Mouse (Mus musculus) midbrain, embryonic 11.5 days (tissue): Measurements from ENCODE around the gene Ptpn7. TPM values are rescaled to one million over a fixed set of nuclear protein-coding genes. Genes with fewer than 3 reads are reported as not detected.

Experiments used
- ATAC-seq: fragments of 200-750 bp; cut with Nextera tagmentation; 2 replicates; pipeline ENCODE4 v1.8.0; 2017; ENCODE audit warnings: moderate TSS enrichment, moderate library complexity; ENCODE audit not compliant: low FRiP score
- DNase-seq: peaks from one replicate; pipeline ENCODE4 v3.0.0; 2015; ENCODE audit warnings: low spot score; ENCODE audit errors: missing footprints
- H3K27ac ChIP-seq: fragments of 300-500 bp; sonication (generic); 2 replicates; pipeline ENCODE4 v1.5.1; 2014; ENCODE audit warnings: low read depth, low read length
- H3K27me3 ChIP-seq: fragments of 300-500 bp; sonication (generic); 2 replicates; pipeline ENCODE4 v1.6.1; 2014; ENCODE audit warnings: mild to moderate bottlenecking, low read length, moderate library complexity, mixed read lengths; ENCODE audit not compliant: control insufficient read depth, insufficient read depth
- H3K36me3 ChIP-seq: fragments of 300-500 bp; sonication (generic); 2 replicates; pipeline ENCODE4 v1.6.1; 2014; ENCODE audit warnings: mild to moderate bottlenecking, low read length, moderate library complexity, mixed read lengths; ENCODE audit not compliant: control insufficient read depth, insufficient read depth
- H3K4me1 ChIP-seq: fragments of 300-500 bp; sonication (generic); 2 replicates; pipeline ENCODE4 v1.6.1; 2014; ENCODE audit warnings: low read length; ENCODE audit not compliant: control insufficient read depth, insufficient read depth
- H3K4me2 ChIP-seq: fragments of 300-500 bp; sonication (generic); 2 replicates; pipeline ENCODE4 v1.6.1; 2014; ENCODE audit warnings: mild to moderate bottlenecking, moderate library complexity
- H3K4me3 ChIP-seq: fragments of 300-500 bp; sonication (generic); 2 replicates; pipeline ENCODE4 v1.5.1; 2014; ENCODE audit warnings: low read depth, low read length
- H3K9ac ChIP-seq: fragments of 300-500 bp; sonication (generic); 2 replicates; pipeline ENCODE4 v1.6.1; 2014; ENCODE audit warnings: low read length
- H3K9me3 ChIP-seq: fragments of 300-500 bp; sonication (generic); 2 replicates; pipeline ENCODE4 v1.6.1; 2016; ENCODE audit warnings: low read length; ENCODE audit not compliant: control insufficient read depth
- WGBS: fragments of 180-500 bp; shearing (Covaris S2); extraction: QIAGEN DNeasy Blood & Tissue Kit; methylation state at CpG from one replicate; pipeline ENCODE4 v1.1.7; 2014; 5-methylcytosine and 5-hydroxymethylcytosine counted together
- polyA plus RNA-seq: library from polyadenylated mRNA; unstranded; fragments of >200 nt; fragmentation: Nextera tagmentation; extraction: Ambion mirVana; gene quantifications from 2 replicates; pipeline ENCODE4 v1.2.1, GENCODE M21; 2014

Ptpn7 gene
- polyA plus RNA-seq, 1 experiment from 2014 or later, result 1.6 TPM

- H3K27me3 ChIP-seq, result no peaks in the 10 kb centered on the region; the same call in 1 of the 2 replicates
- H3K4me3 ChIP-seq, result no peak overlapping the region
- H3K9me3 ChIP-seq, result no peaks in the 10 kb centered on the region
- H3K36me3 ChIP-seq, result no peaks in the 10 kb centered on the region
- H3K9ac ChIP-seq, result no peak overlapping the region
- DNase-seq (peak; percentile 91), ATAC-seq (peak; percentile 17; the same call in 1 of the 2 replicates)
- H3K4me2 ChIP-seq, result no peak overlapping the region
- no peak overlapping the region for H3K27ac ChIP-seq
- H3K4me1 ChIP-seq, result no peaks in the 10 kb centered on the region
- WGBS, result 15% methylated on average over 8 of the region's 8 CpGs
Measured at GRCm38 (mm10) chr1:135112661-135113060, 19.8 kb upstream of the Ptpn7 start.

GRCm38 (mm10) chr1:135124573-135125363 is 7.7 kb upstream of the Ptpn7 start:
- Histone ChIP-seq H3K27ac (no peak overlapping the region), H3K36me3 (no peaks in the 10 kb centered on the region), H3K4me3 (no peak overlapping the region), H3K9me3 (no peaks in the 10 kb centered on the region), H3K27me3 (no peaks in the 10 kb centered on the region; the same call in 1 of the 2 replicates), H3K4me1 (no peaks in the 10 kb centered on the region), H3K4me2 (no peak overlapping the region), H3K9ac (no peak overlapping the region)
- DNase-seq (no peak), ATAC-seq (no peak)
- 90% methylated on average over 8 of the region's 8 CpGs for WGBS

GRCm38 (mm10) chr1:135125990-135126389 is 6.5 kb upstream of the Ptpn7 start:
- DNase-seq (no peak), ATAC-seq (no peak)
- H3K9ac ChIP-seq, result no peak overlapping the region
- H3K9me3 ChIP-seq, result no peaks in the 10 kb centered on the region
- H3K4me2 ChIP-seq, result no peak overlapping the region
- 78% methylated on average over 8 of the region's 8 CpGs for WGBS
- H3K36me3 ChIP-seq, result no peaks in the 10 kb centered on the region
- no peak overlapping the region for H3K4me3 ChIP-seq
- no peaks in the 10 kb centered on the region; the same call in 1 of the 2 replicates for H3K27me3 ChIP-seq
- H3K4me1 ChIP-seq, result no peaks in the 10 kb centered on the region
- no peak overlapping the region for H3K27ac ChIP-seq

GRCm38 (mm10) chr1:135126443-135127027 is 6.0 kb upstream of the Ptpn7 start:
- H3K4me3 ChIP-seq, result no peak overlapping the region
- no peak overlapping the region for H3K27ac ChIP-seq
- no peaks in the 10 kb centered on the region for H3K36me3 ChIP-seq
- H3K9me3 ChIP-seq, result no peaks in the 10 kb centered on the region
- DNase-seq (no peak), ATAC-seq (no peak)
- H3K4me1 ChIP-seq, result no peaks in the 10 kb centered on the region
- H3K27me3 ChIP-seq, result no peaks in the 10 kb centered on the region; the same call in 1 of the 2 replicates
- H3K9ac ChIP-seq, result no peak overlapping the region
- 68% methylated on average over 4 of the region's 4 CpGs for WGBS
- H3K4me2 ChIP-seq, result no peak overlapping the region

- WGBS, result 48% methylated on average over 5 of the region's 6 CpGs
- H3K4me2 ChIP-seq, result no peak overlapping the region
- DNase-seq (no peak), ATAC-seq (no peak)
- H3K4me3 ChIP-seq, result no peak overlapping the region
- no peaks in the 10 kb centered on the region for H3K36me3 ChIP-seq
- no peak overlapping the region for H3K27ac ChIP-seq
- no peaks in the 10 kb centered on the region for H3K4me1 ChIP-seq
- H3K27me3 ChIP-seq, result no peaks in the 10 kb centered on the region; the same call in 1 of the 2 replicates
- H3K9ac ChIP-seq, result no peak overlapping the region
- no peaks in the 10 kb centered on the region for H3K9me3 ChIP-seq
Measured at GRCm38 (mm10) chr1:135128011-135128441, 4.5 kb upstream of the Ptpn7 start.

- WGBS, result 21% methylated on average over 9 of the region's 9 CpGs
- H3K4me1 ChIP-seq, result no peaks in the 10 kb centered on the region
- H3K4me2 ChIP-seq, result no peak overlapping the region
- H3K36me3 ChIP-seq, result no peaks in the 10 kb centered on the region
- no peaks in the 10 kb centered on the region; the same call in 1 of the 2 replicates for H3K27me3 ChIP-seq
- no peak overlapping the region for H3K4me3 ChIP-seq
- no peak for DNase-seq
- no peaks in the 10 kb centered on the region for H3K9me3 ChIP-seq
- ATAC-seq, result no peak
- H3K27ac ChIP-seq, result no peak overlapping the region
- H3K9ac ChIP-seq, result no peak overlapping the region
Measured at GRCm38 (mm10) chr1:135128986-135129385, 3.5 kb upstream of the Ptpn7 start.

- Histone ChIP-seq H3K4me1 (no peaks in the 10 kb centered on the region), H3K4me2 (no peak overlapping the region), H3K27me3 (no peaks in the 10 kb centered on the region; the same call in 1 of the 2 replicates), H3K36me3 (no peaks in the 10 kb centered on the region), H3K9me3 (no peaks in the 10 kb centered on the region), H3K9ac (no peak overlapping the region), H3K4me3 (no peak overlapping the region), H3K27ac (no peak overlapping the region)
- no peak for DNase-seq
- ATAC-seq, result no peak
- 51% methylated on average over 9 of the region's 9 CpGs for WGBS
Measured at GRCm38 (mm10) chr1:135129543-135130183, 2.8 kb upstream of the Ptpn7 start.

- Histone ChIP-seq H3K27me3 (no peaks in the 10 kb centered on the region; the same call in 1 of the 2 replicates), H3K27ac (no peak overlapping the region), H3K4me3 (no peak overlapping the region), H3K4me2 (no peak overlapping the region), H3K9me3 (no peaks in the 10 kb centered on the region), H3K4me1 (no peaks in the 10 kb centered on the region), H3K9ac (no peak overlapping the region), H3K36me3 (no peaks in the 10 kb centered on the region)
- ATAC-seq, result no peak
- WGBS, result 74% methylated on average over 2 of the region's 2 CpGs
- no peak for DNase-seq
Measured at GRCm38 (mm10) chr1:135130376-135131018, 2.0 kb upstream of the Ptpn7 start.
